ENCODE assay signal across 19 mouse cellular contexts in the genomic region with DNA sequence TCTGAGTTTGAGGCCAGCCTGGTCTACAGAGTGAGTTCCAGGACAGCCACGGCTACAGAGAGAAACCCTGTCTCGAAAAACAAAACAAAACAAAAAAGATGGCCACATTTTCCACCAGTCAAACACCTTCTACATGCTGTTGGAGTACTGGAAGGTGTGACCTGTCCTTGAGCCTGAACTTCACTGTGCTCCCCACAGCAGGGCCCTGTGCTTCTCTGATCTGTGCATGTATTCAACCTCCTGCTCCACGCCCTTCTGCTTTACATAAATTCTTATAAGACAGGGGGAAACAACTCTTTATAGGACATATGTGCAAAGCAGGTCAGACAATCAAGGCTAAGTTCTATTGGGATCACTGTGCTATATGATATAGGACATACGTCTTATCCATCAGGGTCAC.
A peak's percentile ranks its signal among the peaks of the same experiment; 100 is the strongest.
DNase-seq lines count a peak whose midpoint lies in the region.
"Had no signal": no experiment of that assay in that cellular context is flagged by ENCODE, and none has a peak within 500 bp of the region (broad histone marks: within the 10 kb centered on the region; RNA-seq: fewer than 3 reads in every experiment).

No protein-coding gene starts in this region.

- DNase-seq in ES-CJ7 (ENCODE audit: low read depth, low spot score), result peak; percentile 57
- peak; percentile 89 for DNase-seq in R1 (ENCODE audit: low read depth, low spot score)
- peak; percentile 66 for DNase-seq in ZHBTc4 (ENCODE audit: low read depth, low spot score)
- DNase-seq in cerebellum, postnatal 14 days, result no peak
- DNase-seq in urinary bladder, postnatal 14 days (ENCODE audit: low spot score), result no peak
- no peak for DNase-seq in frontal cortex, postnatal 36 days (ENCODE audit: low spot score in 2 of 2)
- DNase-seq: adrenal gland, adult 2 months; adrenal gland, adult 8-10 months; adrenal gland, postnatal 10 days; adrenal gland, postnatal 14 days; adrenal gland, postnatal 25 days; adrenal gland, postnatal 36 days; B cell, adult 2 months; cerebellum, adult 11 months; cerebellum, adult 11-12 months; cerebellum, adult 18-20 months; cerebellum, adult 2 months; cerebellum, adult 8-10 months; cerebellum, adult 9-10 months had no signal

Comparison
In these comparisons a context has a peak if more than half of its experiments do, and no peak if none do; other contexts are left out.
1. DNase-seq: peak in ES-CJ7 (single experiment), R1 (single experiment) and ZHBTc4 (single experiment); none in cerebellum, postnatal 14 days (0 of 2), urinary bladder, postnatal 14 days (single experiment) and frontal cortex, postnatal 36 days (0 of 2).